Mouse (Mus musculus) layer of hippocampus, postnatal 36 days (tissue): ENCODE data around the gene Rps15. TPM values are rescaled to one million over a fixed set of nuclear protein-coding genes. Genes with fewer than 3 reads are reported as not detected.

ENCODE experiments used
- DNase-seq, 2 experiments: peaks; one replicate each; pipeline ENCODE4 v3.0.0; 2022
- microRNA-seq, 2 experiments: library from miRNA; unstranded; fragments of <30 nt; microRNA quantifications; one replicate each; pipeline ENCODE4 v1.2.0; 2021
- total RNA-seq, 2 experiments: library from RNA; stranded (reverse); gene quantifications; 2 replicates each; pipeline ENCODE4 v1.2.3; 2021

Gene Rps15
- total RNA-seq, 2 experiments from 2014 or later = 755 to 823 TPM

DNA sequence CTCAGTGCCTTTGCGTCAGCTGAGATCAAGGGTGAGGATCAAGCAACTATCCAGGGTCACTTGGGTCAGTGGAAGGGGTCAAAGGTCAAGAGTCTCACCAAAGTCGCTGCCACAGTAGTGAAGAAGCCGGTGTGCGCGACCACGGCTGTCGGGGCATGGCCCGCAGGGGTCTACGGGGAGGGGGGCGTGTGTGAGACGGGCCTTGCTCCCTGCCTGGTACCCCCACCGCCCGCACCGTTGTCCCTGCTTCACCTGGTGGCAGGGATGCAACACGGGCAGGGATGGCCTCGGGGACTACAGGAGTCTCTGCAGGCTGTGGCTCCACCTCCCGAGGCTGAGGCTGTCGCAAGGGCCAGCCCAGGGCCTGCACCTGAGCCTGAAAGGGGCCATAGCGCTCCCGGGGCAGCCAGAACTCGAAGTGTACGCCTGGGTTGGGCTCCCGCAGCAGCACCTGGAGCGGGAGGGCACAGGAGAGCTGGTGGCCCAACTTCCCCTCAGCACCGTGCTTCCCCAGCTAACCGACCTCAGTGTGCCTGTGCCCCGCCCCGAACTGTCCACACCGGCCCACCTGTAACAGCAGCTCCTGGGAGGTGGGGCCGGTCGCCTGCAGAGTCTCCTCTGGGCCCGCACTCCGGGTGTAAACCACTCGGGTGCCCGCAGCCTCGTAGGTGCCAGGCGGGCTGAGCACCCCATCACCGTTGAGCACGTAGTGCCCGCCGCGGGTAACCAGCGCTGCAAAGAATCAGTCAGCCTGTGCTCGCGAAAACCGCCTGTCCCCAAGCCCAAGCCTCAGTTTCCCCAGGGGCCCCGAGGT, 49.4 kb downstream of the Rps15 start:
- DNase-seq = no peak

- no peak for DNase-seq
Observed at GRCm38 (mm10) chr10:80342305-80342748, 50.1 kb downstream of the Rps15 start.

DNA sequence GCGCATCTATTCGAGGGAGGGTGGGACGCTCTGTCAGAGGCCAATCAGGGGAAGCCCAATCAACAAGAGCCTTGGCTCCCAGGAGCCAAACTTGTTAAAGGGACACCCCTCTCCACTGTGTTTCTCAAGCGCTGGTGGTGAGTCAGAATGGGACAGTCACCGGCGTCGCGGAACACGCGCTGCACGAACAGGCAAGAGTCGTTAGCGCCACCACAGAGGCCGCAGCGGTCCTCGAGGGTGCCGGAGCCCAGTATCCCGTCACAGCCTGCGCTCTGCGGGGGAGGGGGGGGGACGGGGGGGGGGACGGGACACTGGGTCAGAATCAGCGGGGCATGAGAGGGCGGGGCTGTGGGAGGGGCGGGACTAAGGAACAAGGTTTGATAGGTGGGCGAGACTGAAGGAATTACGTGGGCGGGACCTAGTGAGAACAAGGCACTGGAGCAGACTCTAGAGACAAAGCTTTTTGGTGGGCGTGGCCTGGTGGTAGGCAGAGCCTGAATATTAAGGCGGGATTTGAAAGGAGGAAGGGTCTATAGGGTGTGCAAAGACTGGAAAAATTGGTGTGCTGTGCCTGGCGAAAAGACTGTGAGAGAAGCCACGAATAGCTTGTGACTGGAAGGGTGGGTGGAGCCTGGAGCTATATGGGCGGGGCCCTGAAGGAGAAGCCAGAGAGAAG, 50.6 kb downstream of the Rps15 start:
- no peak for DNase-seq

- no peak for DNase-seq
Observed at GRCm38 (mm10) chr10:80343425-80343895, 51.2 kb downstream of the Rps15 start.

Small RNA genes within 50 kb of the gene (microRNA-seq; reads per million reads assigned to microRNA genes)
- gene Mir6911 = 1.1 to 2.1 reads per million in 2 experiments

Other genes with a start within 250 kb of the Rps15 start
- gene Gpx4, start 245.3 kb upstream of the Rps15 start, total RNA-seq = 100 to 1,000 TPM; 445 to 446 TPM
- 10 to 100 TPM; 17.2 to 20.7 TPM for gene Sbno2, start 186.9 kb upstream of the Rps15 start, total RNA-seq
- 10 to 100 TPM; 93.3 to 95.9 TPM for gene Stk11, start 176.7 kb upstream of the Rps15 start, total RNA-seq
- 100 to 1,000 TPM; 324 to 369 TPM for gene Atp5d, start 153.8 kb upstream of the Rps15 start, total RNA-seq
- gene Cbarp, start 151.6 kb upstream of the Rps15 start, total RNA-seq = 100 to 1,000 TPM; 336 to 379 TPM
- gene Midn, start 144.2 kb upstream of the Rps15 start, total RNA-seq = 10 to 100 TPM; 58.9 to 62.6 TPM
- 10 to 100 TPM; 58.5 to 63.4 TPM for gene Cirbp, start 126.5 kb upstream of the Rps15 start, total RNA-seq
- 1 to 10 TPM; 6.4 to 6.9 TPM for gene 1600002K03Rik, start 119.5 kb upstream of the Rps15 start, total RNA-seq
- gene Efna2, start 113.0 kb upstream of the Rps15 start, total RNA-seq = 1 to 10 TPM; 9.0 to 9.6 TPM
- gene Mum1, start 66.0 kb upstream of the Rps15 start, total RNA-seq = 10 to 100 TPM; 35.6 to 39.6 TPM
- gene Ndufs7, start 43.3 kb upstream of the Rps15 start, total RNA-seq = 100 to 1,000 TPM; 199 to 204 TPM
- 10 to 100 TPM; 37.7 to 39.1 TPM for gene Gamt, start 31.4 kb upstream of the Rps15 start, total RNA-seq
- 100 to 1,000 TPM in 1 of 2 experiments, 10 to 100 TPM in 1; 82.6 to 100 TPM for gene Dazap1, start 31.0 kb upstream of the Rps15 start, total RNA-seq
- 10 to 100 TPM; 98.3 to 98.4 TPM for gene Apc2, start 3.5 kb downstream of the Rps15 start, total RNA-seq
- 10 to 100 TPM; 22.4 to 23.0 TPM for gene 2310011J03Rik, start 28.1 kb downstream of the Rps15 start, total RNA-seq
- gene Pcsk4, start 37.0 kb downstream of the Rps15 start, total RNA-seq = 1 to 10 TPM; 2.2 to 2.6 TPM
- gene Reep6, start 37.5 kb downstream of the Rps15 start, total RNA-seq = 10 to 100 TPM in 1 of 2 experiments, 1 to 10 TPM in 1; 8.6 to 10.3 TPM
- gene Adamtsl5, start 56.0 kb downstream of the Rps15 start, total RNA-seq = 1 to 10 TPM; 4.9 to 5.2 TPM
- gene Plk5, start 64.0 kb downstream of the Rps15 start, total RNA-seq = 10 to 100 TPM; 23.2 to 23.4 TPM
- gene Mex3d, start 95.2 kb downstream of the Rps15 start, total RNA-seq = 10 to 100 TPM; 18.2 to 18.4 TPM
- gene Mbd3, start 107.1 kb downstream of the Rps15 start, total RNA-seq = 100 to 1,000 TPM; 148 to 156 TPM
- 100 to 1,000 TPM; 443 to 467 TPM for gene Uqcr11, start 114.4 kb downstream of the Rps15 start, total RNA-seq
- gene Tcf3, start 141.2 kb downstream of the Rps15 start, total RNA-seq = 10 to 100 TPM; 30.5 to 30.6 TPM
- gene Onecut3, start 202.4 kb downstream of the Rps15 start, total RNA-seq = under 1 TPM in 1 of 2 experiments, not detected in 1; 0.08 TPM
- gene Atp8b3, start 246.7 kb downstream of the Rps15 start, total RNA-seq = under 1 TPM; 0.25 to 0.35 TPM